Mouse (Mus musculus) lung, adult 18-20 months (tissue): ENCODE results near the gene Crtc1.
A peak's percentile ranks its signal among the peaks of the same experiment; 100 is the strongest.

ENCODE experiments used
- DNase-seq, 2 experiments: peaks; one replicate each; pipeline ENCODE4 v3.0.0; 2022; ENCODE audit warnings: mixed read lengths in 2 of 2

The Crtc1 gene

GRCm38 (mm10) chr8:70439055-70439847 is at the start of gene Crtc1:
Gene Crtc1 (minus strand): TSS chr8:70439579.
- DNase-seq, result peak; percentile 96 to 97

GRCm38 (mm10) chr8:70488931-70489470 is 49.6 kb upstream of the Crtc1 start:
- no peak for DNase-seq

- DNase-seq, result peak; percentile 78 to 81
Observed at GRCm38 (mm10) chr8:70487993-70488796, 48.8 kb upstream of the Crtc1 start.

- no peak for DNase-seq
Observed at GRCm38 (mm10) chr8:70486941-70487520, 47.7 kb upstream of the Crtc1 start, which contains the start of gene Tmem59l. Gene Tmem59l (minus strand): TSS chr8:70487358.

GRCm38 (mm10) chr8:70486191-70486681 is 46.9 kb upstream of the Crtc1 start:
- DNase-seq, result no peak

GRCm38 (mm10) chr8:70482943-70483342 is 43.6 kb upstream of the Crtc1 start:
- peak; percentile 76 to 83 for DNase-seq

- no peak for DNase-seq
Observed at GRCm38 (mm10) chr8:70481908-70482307, 42.5 kb upstream of the Crtc1 start.

- peak in 1 of 2 experiments; percentile 53 for DNase-seq
Observed at GRCm38 (mm10) chr8:70477269-70477982, 38.0 kb upstream of the Crtc1 start.

GRCm38 (mm10) chr8:70476333-70477268 is 37.2 kb upstream of the Crtc1 start, which contains the start of gene Klhl26:
Gene Klhl26 (minus strand): TSS chr8:70476968.
- DNase-seq, result peak; percentile 98

GRCm38 (mm10) chr8:70471856-70472255 is 32.5 kb upstream of the Crtc1 start:
- DNase-seq, result no peak

GRCm38 (mm10) chr8:70469938-70470337 is 30.6 kb upstream of the Crtc1 start:
- DNase-seq, result no peak

GRCm38 (mm10) chr8:70469295-70469916 is 30.0 kb upstream of the Crtc1 start:
- DNase-seq, result no peak

- peak in 1 of 2 experiments; percentile 60 for DNase-seq
Observed at GRCm38 (mm10) chr8:70468733-70469132, 29.4 kb upstream of the Crtc1 start.

- no peak for DNase-seq
Observed at GRCm38 (mm10) chr8:70467907-70468306, 28.5 kb upstream of the Crtc1 start.

- no peak for DNase-seq
Observed at GRCm38 (mm10) chr8:70467229-70467725, 27.9 kb upstream of the Crtc1 start.

GRCm38 (mm10) chr8:70466771-70467170 is 27.4 kb upstream of the Crtc1 start:
- peak in 1 of 2 experiments; percentile 19 for DNase-seq

GRCm38 (mm10) chr8:70466305-70466704 is 26.9 kb upstream of the Crtc1 start:
- DNase-seq, result no peak

- no peak for DNase-seq
Observed at GRCm38 (mm10) chr8:70465701-70466100, 26.3 kb upstream of the Crtc1 start.

GRCm38 (mm10) chr8:70464162-70464561 is 24.8 kb upstream of the Crtc1 start:
- DNase-seq, result no peak

- DNase-seq, result no peak
Observed at GRCm38 (mm10) chr8:70463306-70463705, 23.9 kb upstream of the Crtc1 start.
